8 mouse cellular contexts compared by ENCODE assay signal in the genomic region with DNA sequence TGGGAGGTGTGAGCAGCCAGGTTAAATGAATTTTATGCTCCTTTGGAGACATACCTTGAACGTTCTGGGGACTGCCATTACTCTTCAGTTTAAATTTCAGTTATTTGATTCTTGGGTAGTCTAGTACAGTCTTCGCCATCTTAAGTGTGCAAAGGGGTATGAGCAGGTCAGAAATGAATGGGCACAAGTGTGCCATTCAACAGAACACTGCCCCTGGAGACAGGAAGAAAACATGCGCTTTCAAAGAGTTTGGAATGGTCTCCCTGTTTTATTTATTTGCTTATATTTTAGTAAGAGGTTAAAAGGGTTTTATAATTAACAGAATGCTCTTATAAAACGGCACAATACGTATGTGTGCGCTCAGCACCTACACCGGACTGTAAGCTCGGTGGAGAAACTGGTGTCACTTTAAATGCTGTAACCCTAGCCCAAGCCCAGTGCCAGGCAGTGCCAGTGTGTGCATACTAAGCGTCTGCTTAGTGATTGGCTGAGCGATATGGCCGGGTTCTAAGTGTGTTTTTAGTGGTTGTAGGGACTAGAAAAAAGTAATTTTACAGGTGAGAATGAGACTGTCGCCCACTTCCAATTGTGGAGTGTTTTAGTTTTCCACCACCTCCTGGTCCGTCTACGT. TPM values are rescaled to one million over a fixed set of nuclear protein-coding genes. Genes with fewer than 3 reads are reported as not detected.
A peak's percentile ranks its signal among the peaks of the same experiment; 100 is the strongest.
DNase-seq lines count a peak whose midpoint lies in the region; ATAC-seq and TF ChIP-seq lines count a peak whose summit lies in the region.

No protein-coding gene starts in this region.

- TF ChIP-seq CTCF in layer of hippocampus, adult 2 months (conservative IDR thresholded peaks at IDR 0.05): peak; percentile 58
- TF ChIP-seq CTCF in embryonic fibroblast, embryonic 13.5 days (IDR thresholded peaks at IDR 0.05; ENCODE audit: borderline replicate concordance, insufficient read depth, low read length): no peak

- no peak for TF ChIP-seq POLR2A in embryonic fibroblast, embryonic 13.5 days (IDR thresholded peaks at IDR 0.05; ENCODE audit: low read depth, low read length)

- ATAC-seq in intestine, embryonic 15.5 days: no peak

- H3K9ac ChIP-seq in intestine, embryonic 15.5 days: no peak overlapping the region

- no peaks in the 10 kb centered on the region for H3K4me1 ChIP-seq in embryonic fibroblast, embryonic 13.5 days (ENCODE audit: control insufficient read depth, insufficient read depth, low read length)
- peaks cover 17% of the 10 kb centered on the region for H3K4me1 ChIP-seq in intestine, embryonic 15.5 days (replicated peaks)
- H3K4me1 ChIP-seq in midbrain, embryonic 10.5 days: peaks cover 16% of the 10 kb centered on the region

- WGBS in intestine, embryonic 15.5 days: 50% methylated on average over 14 of the region's 14 CpGs
- WGBS in midbrain, embryonic 10.5 days: 62% methylated on average over 14 of the region's 14 CpGs

- no peaks in the 10 kb centered on the region for H3K9me3 ChIP-seq in intestine, embryonic 15.5 days
- H3K9me3 ChIP-seq in midbrain, embryonic 10.5 days (replicated peaks): no peaks in the 10 kb centered on the region

- H3K4me3 ChIP-seq in layer of hippocampus, adult 2 months: peak overlapping the region; percentile 89
- H3K4me3 ChIP-seq in embryonic fibroblast, embryonic 13.5 days (ENCODE audit: insufficient read depth, low read length): peak overlapping the region; percentile 58
- H3K4me3 ChIP-seq in intestine, embryonic 15.5 days (replicated peaks): peak overlapping the region; percentile 87
- peak overlapping the region; percentile 87 for H3K4me3 ChIP-seq in midbrain, embryonic 10.5 days

- H3K27ac ChIP-seq in layer of hippocampus, adult 2 months: peak overlapping the region; percentile 92
- no peak overlapping the region for H3K27ac ChIP-seq in embryonic fibroblast, embryonic 13.5 days (ENCODE audit: insufficient read depth, low read length)
- no peak overlapping the region for H3K27ac ChIP-seq in intestine, embryonic 15.5 days
- no peak overlapping the region for H3K27ac ChIP-seq in midbrain, embryonic 10.5 days (replicated peaks)

- no peaks in the 10 kb centered on the region for H3K27me3 ChIP-seq in intestine, embryonic 15.5 days (replicated peaks)
- H3K27me3 ChIP-seq in midbrain, embryonic 10.5 days (ENCODE audit: low read depth, poor library complexity, severe bottlenecking): peaks cover 11% of the 10 kb centered on the region

- H3K36me3 ChIP-seq in intestine, embryonic 15.5 days: no peaks in the 10 kb centered on the region
- H3K36me3 ChIP-seq in midbrain, embryonic 10.5 days: no peaks in the 10 kb centered on the region

- DNase-seq in layer of hippocampus, adult 2 months (ENCODE audit: low spot score in 2 of 2): no peak
- DNase-seq in layer of hippocampus, postnatal 10 days (ENCODE audit: low spot score in 2 of 2): no peak
- no peak for DNase-seq in midbrain, embryonic 10.5 days (ENCODE audit: low spot score)
- no peak for DNase-seq in B cell, adult 2 months
- DNase-seq in layer of hippocampus, postnatal 36 days: no peak
- no peak for DNase-seq in cerebellum, adult 9-11 months

- peak overlapping the region; percentile 92 for H3K4me2 ChIP-seq in intestine, embryonic 15.5 days (replicated peaks)

RNA-seq across cellular contexts. Expression of a gene that starts 1.6 kb away (rescaled TPM):
- total RNA-seq in layer of hippocampus, adult 2 months (2021): 10 to 100 TPM; 72.6 to 74.4 TPM
- total RNA-seq in layer of hippocampus, postnatal 10 days (2021): 10 to 100 TPM; 86.3 to 93.5 TPM
- 28.7 and 41.1 TPM in 2 replicates for polyA plus RNA-seq in embryonic fibroblast, embryonic 13.5 days (2011; ENCODE audit: insufficient read length, low read depth, missing spikeins)
- 15.9 and 16.3 TPM in 2 replicates for polyA plus RNA-seq in intestine, embryonic 15.5 days (2015; fragmentation: Nextera tagmentation; extraction: Ambion mirVana)
- 6.7 and 7.9 TPM in 2 replicates for polyA plus RNA-seq in midbrain, embryonic 10.5 days (2016; fragmentation: Nextera tagmentation; extraction: Ambion mirVana)
- total RNA-seq in layer of hippocampus, postnatal 36 days (2021): 10 to 100 TPM; 71.5 to 80.8 TPM

RNA-seq across cellular contexts. Expression of a gene that starts 1.7 kb away (rescaled TPM):
- 1 to 10 TPM in 1 of 2 experiments, under 1 TPM in 1; 0.88 to 1.5 TPM for total RNA-seq in layer of hippocampus, adult 2 months (2021)
- 1 to 10 TPM in 1 of 2 experiments, under 1 TPM in 1; 0.87 to 1.5 TPM for total RNA-seq in layer of hippocampus, postnatal 10 days (2021)
- 18.5 and 20.6 TPM in 2 replicates for polyA plus RNA-seq in embryonic fibroblast, embryonic 13.5 days (2011; ENCODE audit: insufficient read length, low read depth, missing spikeins)
- polyA plus RNA-seq in intestine, embryonic 15.5 days (2015; fragmentation: Nextera tagmentation; extraction: Ambion mirVana): 3.8 and 4.1 TPM in 2 replicates
- polyA plus RNA-seq in midbrain, embryonic 10.5 days (2016; fragmentation: Nextera tagmentation; extraction: Ambion mirVana): 0.28 and 0.43 TPM in 2 replicates
- 1 to 10 TPM; 1.2 to 1.5 TPM for total RNA-seq in layer of hippocampus, postnatal 36 days (2021)
